Mouse (Mus musculus): Measurements from ENCODE around the gene Kmt2a.

- peak; percentile 61 for TF ChIP-seq CTCF (IDR thresholded peaks at IDR 0.05; ENCODE audit: control insufficient read depth, insufficient read depth, low read length)
- TF ChIP-seq POLR2A (IDR thresholded peaks at IDR 0.05; ENCODE audit: borderline replicate concordance, control insufficient read depth, low read depth, low read length) = no peak
Observed at GRCm38 (mm10) chr9:44916196-44916595, 35.1 kb upstream of the Kmt2a start.

Measured in bone marrow, adult 2 months (tissue).